Mouse (Mus musculus) left cerebral cortex, postnatal 14 days (tissue): ENCODE data around the gene Dlk2. TPM values are rescaled to one million over a fixed set of nuclear protein-coding genes. Genes with fewer than 3 reads are reported as not detected.

Source experiments
- DNase-seq, 2 experiments: peaks; one replicate each; pipeline ENCODE4 v3.0.0; 2021 to 2022; ENCODE audit warnings: low spot score in 2 of 2, mixed read lengths in 1 of 2
- intact Hi-C: fragments of 180-260 bp; cut with DNase I; formaldehyde crosslinking; loops from one replicate; pipeline ENCODE4 v1.15.1; 2025
- long read RNA-seq, 2 experiments: library from polyadenylated mRNA; stranded (forward); transcript quantifications; one replicate each; pipeline ENCODE4 v2.0.0; 2021
- total RNA-seq, 2 experiments: library from RNA; stranded (reverse); gene quantifications; 2 replicates each; pipeline ENCODE4 v1.2.3; 2021

Gene Dlk2
- 10 to 100 TPM; 61.2 to 65.1 TPM for total RNA-seq
- long read RNA-seq, experiment 1, transcript Dlk2-203 (6 exons, 1,528 nt): major isoform, 19 of 33 reads
- long read RNA-seq, experiment 1, partial matches to known transcripts: 3 of 33 reads
- long read RNA-seq, experiment 1, other reads (novel, unspliced or antisense): 9 of 33 reads
- long read RNA-seq, experiment 2, transcript Dlk2-203 (6 exons, 1,528 nt): major isoform, 14 of 38 reads
- long read RNA-seq, experiment 2, partial matches to known transcripts: 4 of 38 reads
- long read RNA-seq, experiment 2, other reads (novel, unspliced or antisense): 20 of 38 reads

DNA sequence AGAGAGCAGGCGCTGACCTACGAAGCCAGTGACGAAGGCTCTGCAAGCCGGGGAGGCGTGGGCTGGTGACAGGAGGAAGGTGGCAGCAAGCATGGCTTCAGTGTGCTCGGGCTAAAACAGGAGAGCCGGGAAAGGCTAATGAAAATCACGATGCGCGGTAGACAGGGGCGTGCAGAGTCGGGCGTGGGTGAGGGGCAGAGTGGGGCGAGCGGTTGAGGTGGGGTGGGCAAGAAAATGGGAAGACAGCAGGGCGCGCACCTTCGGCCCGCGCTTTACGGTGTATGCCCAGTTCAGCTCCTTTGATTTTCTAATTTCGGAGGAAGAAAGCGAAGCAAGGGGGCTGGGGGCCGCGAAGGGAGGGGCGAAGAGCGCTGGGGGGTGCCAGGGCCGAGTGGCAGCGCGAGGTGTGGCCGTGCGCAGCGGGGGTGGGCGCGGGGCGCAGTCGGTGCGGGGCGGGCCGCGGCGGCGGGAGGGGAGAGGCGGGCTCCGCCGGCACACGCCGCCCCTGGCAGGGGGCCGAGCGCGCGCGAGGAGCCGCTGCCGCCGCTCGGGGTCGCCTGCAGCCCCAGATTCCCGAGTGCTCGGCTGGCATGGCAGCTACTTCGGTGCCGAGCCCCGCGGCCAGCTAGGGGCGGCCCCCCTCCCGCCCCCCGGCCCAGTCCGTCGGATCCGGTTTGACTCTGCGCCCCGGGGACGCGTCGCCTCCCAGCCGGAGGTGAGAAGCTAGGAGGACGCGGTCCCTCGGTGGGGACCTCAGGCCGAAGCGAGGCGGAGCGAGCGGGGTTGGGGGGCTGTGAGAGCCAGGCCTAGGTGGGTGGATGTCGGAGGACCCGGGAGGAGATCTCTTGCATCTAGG is at the start of gene Dlk2:
Gene Dlk2 (plus strand): TSS at position 58 of the 856 bp plus-strand sequence.
- DNase-seq: peak; percentile 61 to 65
- intact Hi-C loops: loop anchor here (2.0 kb wide), 1 partner anchor 31 kb away; no protein-coding TSS in a partner anchor

DNA sequence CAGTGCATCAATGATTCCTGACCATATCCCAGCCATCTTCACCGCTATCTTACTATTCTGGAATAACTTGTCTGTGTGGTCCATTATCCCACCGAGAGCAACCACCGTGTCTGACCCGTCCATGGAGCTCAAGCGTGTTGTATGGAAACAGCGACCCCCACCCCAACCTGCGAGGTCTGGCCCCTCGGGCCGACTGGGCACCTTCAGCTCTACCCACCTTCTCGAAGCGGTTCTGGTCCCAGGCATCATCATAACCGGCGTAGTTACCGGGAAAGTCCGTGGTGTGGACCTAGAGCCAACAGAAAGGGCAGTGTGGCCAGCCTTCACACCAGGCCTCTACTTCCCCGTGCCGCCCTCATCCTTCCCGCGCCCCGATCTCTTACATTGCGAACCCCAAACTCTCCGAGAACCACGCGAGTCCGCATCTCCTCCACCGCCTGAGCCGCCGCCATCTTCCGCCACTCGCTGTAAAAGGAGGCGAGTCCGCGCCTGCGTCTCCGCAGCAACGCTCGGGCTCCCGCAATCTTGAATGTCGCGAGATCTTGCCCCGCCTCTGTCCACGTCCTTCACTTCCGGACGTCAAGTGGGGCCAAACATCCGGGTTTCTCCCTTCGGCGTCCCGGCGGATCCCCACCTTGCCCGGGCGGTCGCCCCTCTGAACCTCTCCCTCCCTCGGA is 49.6 kb upstream of the Dlk2 start, which contains the start of the genes Polr1c and Yipf3:
Gene Polr1c (minus strand): TSS at position 543 of the 677 bp plus-strand sequence.
Gene Yipf3 (plus strand): TSS at position 569 of the 677 bp plus-strand sequence.
- intact Hi-C loops: no loop called here
- DNase-seq: peak; percentile 95 to 96

- intact Hi-C loops: no loop called here
- DNase-seq: no peak
Measured at GRCm38 (mm10) chr17:46248189-46248522, 49.1 kb upstream of the Dlk2 start.

- intact Hi-C loops: no loop called here
- no peak for DNase-seq
Measured at GRCm38 (mm10) chr17:46251174-46251573, 46.0 kb upstream of the Dlk2 start.

DNA sequence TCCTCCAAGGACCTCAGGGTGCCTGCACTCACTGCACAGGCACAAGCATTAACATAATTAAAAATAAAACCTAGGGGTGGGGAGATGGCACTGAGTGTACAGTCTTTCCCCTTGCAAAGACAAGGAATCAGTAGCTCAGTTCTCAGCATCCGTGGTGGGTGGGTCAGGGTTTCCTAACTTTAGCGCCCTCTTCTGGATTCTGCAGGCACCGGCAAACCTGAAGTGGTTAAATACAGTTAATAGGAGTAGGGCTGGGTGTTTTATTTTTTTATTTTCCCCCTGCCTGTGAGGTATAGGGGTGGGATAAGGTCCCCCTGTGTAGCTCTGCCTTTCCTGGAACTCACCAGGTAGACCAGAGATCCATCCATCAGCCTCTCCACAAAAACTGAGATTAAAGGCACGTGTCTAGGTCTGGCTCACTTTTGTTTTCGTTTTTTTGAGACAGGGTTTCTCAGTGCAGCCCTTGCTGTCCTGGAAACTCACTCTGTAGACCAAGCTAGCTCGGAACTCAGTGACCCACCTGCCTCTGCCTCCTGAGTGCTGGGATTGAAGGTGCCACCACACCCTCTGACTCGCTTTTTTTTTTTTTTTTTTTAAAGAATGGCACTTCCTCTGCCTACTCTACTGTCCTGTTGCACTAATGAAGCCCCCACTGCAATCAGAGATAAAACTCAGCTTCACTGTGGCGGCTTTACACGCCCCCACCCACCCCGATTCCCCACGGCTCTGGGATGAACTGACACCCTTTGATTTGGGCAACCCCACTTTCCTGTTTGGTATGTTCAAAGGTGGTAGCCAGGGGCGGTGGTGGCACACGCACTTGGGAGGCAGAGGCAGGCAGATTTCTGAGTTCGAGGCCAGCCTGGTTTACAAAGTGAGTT is 44.4 kb upstream of the Dlk2 start:
- DNase-seq: peak; percentile 58 to 85
- intact Hi-C loops: no loop called here

DNA sequence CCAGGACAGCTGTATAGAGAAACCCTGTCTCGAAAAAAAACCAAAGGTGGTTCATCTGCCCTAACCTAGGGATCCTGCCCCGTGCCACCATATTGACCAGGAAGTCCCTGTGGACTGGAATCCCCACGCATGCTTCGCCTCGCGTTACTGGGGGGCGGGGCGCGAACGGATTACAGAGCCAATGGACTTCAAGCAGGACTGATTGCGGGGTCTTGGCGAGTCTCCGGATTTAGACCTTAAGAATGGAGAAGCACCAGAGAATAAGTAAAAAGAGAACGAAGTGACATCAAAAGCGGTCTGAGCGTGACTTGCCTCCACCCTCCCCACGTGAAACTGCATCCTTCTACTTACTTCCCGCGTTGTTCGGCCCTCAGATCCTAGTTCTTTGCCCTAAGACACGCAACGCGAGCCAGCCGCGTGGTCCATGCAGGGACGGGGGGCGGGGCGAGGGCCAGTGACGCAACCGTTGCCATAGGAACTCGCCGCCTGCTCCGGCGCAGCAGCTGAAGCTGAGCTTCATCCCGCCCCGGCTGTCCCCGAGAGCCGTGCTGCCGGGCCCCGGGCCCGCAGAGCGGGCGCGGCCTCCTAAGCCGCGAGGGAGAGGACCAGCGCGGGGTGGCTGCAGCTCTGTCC is 43.7 kb upstream of the Dlk2 start, which contains the start of gene Lrrc73:
Gene Lrrc73 (plus strand): TSS at position 80 of the 633 bp plus-strand sequence.
- intact Hi-C loops: no loop called here

DNA sequence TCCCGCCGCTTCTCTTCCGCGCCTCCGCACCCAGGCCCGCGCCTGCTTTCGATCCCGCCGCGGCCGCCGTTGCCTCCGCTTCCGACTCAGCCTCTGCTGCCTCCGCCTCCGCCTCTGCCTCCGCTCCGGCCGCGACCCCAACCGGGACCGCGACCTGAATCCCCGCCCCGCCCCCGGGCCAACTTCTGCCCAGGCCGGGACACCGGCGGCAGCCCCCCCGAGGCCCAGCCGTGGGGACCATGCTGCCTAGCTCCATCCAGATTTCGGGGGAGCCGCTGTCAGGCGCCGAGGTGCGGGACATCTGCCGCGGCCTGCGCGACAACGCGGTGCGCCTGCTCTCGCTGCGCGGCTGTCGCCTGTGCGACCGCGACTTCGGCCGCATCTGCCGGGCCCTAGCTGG is 43.1 kb upstream of the Dlk2 start:
- intact Hi-C loops: no loop called here
- DNase-seq: peak in 1 of 2 experiments; percentile 46

More for the DNA sequence above, 43.7 kb upstream of the Dlk2 start, which contains the start of gene Lrrc73:
- peak; percentile 94 to 96 for DNase-seq

DNA sequence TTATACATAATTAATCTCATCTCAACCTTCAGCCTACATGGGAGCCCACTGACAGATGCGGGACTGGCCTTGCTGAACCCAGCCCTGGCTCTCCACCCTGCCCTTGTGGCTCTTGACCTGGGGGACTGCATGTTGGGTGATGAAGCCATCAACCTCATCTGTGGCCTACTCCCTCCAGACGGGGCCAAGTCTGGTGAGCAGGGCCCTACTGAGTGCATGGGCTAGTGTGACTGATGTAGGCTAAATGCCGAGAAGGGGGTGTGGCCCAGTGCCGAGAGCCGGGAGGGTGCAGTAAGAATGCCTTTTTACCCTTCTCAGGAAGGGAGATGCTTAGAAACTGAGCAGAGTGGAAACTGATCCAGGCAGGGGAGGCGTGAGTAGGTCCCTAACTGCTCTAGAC is 42.1 kb upstream of the Dlk2 start:
- intact Hi-C loops: no loop called here
- DNase-seq: no peak

DNA sequence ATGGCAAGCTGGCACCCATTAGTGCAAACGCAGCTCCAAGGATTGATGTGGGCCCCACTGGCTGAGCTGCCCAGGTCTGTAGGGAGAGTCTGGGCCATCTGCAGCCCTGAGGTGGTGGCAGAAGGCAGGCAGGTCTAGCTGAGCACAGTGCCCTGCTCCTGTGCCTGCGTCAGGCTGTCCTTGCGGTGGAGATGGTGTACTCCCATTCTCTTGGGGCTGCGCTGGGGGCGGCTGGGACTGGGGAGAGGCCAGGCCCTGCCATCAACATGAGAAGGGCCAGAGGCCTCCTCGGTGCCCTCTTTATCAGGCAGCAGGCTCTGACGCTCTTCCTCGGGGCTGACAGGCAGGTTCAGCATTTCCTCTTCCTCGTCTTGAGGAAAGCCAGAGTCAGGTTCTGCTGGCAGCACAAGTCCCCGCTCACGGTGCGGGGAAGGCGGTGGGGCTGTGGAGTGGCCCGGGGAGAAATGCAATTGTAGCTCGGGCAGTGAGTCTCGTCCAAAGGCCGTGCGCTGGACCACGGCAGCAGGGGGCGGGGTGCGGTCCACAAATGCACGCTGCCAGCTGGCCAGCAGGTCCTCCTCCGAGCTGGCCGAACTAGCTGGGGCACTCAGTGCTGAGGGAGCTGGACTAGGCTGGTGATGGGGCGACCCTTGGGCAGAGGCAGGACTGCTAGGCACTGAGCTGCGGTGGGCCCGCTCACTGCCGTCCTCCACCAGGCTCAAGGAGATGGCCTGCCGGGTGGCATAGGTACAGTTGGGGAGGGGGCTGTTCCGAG is 38.8 kb upstream of the Dlk2 start:
- intact Hi-C loops: no loop called here
- DNase-seq: no peak

DNA sequence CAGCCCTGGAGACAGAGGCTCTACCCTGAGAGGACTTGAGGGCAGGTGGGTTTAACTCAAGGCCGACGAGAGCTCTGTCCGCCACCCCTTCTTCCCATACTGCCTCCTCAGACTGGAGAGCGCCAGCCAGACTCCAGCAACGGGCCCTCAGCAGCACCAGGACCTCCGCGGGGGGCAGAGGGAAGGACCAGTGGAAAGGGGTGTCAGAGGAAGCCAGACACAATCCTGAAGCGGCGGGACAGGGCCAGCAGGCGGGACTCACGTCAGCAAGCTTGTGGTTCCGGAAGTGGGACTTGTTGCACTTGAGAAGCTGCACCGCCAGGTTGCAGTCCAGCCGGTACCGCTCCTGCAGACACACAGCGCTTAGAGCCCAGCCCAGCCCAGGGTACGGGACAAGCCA is 37.5 kb upstream of the Dlk2 start:
- intact Hi-C loops: no loop called here

GRCm38 (mm10) chr17:46262201-46262694 is 35.0 kb upstream of the Dlk2 start:
- DNase-seq: no peak
- intact Hi-C loops: no loop called here

More for the DNA sequence above, 37.5 kb upstream of the Dlk2 start:
- no peak for DNase-seq

DNA sequence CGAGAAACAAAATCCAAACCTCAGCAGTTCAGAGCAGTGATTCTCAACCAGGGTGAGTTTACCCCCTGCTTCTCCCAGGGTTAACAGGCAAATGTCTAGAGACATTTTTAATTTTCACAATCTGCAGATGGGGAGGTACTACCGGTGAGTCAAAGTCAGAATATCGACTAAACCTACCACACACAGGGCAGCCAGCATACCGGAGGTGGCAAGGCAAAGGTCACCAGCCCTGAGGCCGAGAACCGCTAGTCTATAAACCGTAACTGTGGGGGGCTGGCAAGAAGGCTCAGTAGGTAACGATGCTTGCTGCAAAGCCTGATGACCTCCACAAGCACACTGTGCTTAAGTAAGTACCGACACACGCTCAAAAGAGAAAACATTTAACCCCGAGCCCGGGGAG is 31.7 kb upstream of the Dlk2 start:
- intact Hi-C loops: loop anchor here (5.0 kb wide), 1 partner anchor 122 kb away; no protein-coding TSS in a partner anchor
- DNase-seq: no peak

DNA sequence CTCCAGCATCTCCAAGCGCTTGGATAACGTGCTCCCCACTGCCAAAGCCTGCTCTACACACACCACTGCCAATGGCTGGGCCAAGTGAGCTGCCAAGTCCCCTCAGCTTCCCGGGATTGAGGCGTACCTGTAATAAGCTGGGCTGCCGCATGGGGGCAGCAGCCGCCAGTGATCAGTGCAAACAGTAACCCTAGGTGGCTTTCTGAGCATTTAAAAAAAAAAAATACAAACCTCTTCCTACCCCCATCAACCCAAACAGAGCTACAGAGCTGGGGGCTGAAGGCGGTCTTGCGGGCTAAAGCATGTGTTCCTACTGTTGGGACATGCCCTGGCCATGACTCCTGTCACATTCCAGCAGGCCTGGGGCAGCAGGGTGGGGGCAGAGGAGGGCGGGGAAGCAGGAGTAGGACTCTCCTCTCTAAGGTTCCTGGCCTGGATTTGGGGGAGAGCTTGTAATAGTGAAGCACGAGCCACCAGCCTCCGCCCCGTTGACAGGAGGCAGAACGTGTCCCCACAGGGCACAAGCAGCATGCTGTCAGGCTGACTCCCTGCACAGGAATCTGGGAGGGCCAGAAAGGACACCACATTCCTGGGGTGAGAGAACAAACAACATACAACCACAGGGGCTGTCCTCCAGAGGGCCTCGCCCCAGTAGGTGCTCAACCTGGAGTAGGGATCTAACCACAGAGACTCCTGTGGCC is 31.2 kb upstream of the Dlk2 start:
- intact Hi-C loops: loop anchor here (2.0 to 5.0 kb wide), 2 partner anchors 33 to 121 kb away; no protein-coding TSS in a partner anchor
- DNase-seq: peak; percentile 88 to 89

- DNase-seq: no peak
- intact Hi-C loops: loop anchor here (2.0 to 5.0 kb wide), 2 partner anchors 32 to 120 kb away; no protein-coding TSS in a partner anchor
Measured at GRCm38 (mm10) chr17:46266986-46267385, 30.2 kb upstream of the Dlk2 start.

- intact Hi-C loops: loop anchor here (2.0 to 5.0 kb wide), 2 partner anchors 31 to 120 kb away; no protein-coding TSS in a partner anchor
- no peak for DNase-seq
Measured at GRCm38 (mm10) chr17:46267511-46267910, 29.7 kb upstream of the Dlk2 start.

DNA sequence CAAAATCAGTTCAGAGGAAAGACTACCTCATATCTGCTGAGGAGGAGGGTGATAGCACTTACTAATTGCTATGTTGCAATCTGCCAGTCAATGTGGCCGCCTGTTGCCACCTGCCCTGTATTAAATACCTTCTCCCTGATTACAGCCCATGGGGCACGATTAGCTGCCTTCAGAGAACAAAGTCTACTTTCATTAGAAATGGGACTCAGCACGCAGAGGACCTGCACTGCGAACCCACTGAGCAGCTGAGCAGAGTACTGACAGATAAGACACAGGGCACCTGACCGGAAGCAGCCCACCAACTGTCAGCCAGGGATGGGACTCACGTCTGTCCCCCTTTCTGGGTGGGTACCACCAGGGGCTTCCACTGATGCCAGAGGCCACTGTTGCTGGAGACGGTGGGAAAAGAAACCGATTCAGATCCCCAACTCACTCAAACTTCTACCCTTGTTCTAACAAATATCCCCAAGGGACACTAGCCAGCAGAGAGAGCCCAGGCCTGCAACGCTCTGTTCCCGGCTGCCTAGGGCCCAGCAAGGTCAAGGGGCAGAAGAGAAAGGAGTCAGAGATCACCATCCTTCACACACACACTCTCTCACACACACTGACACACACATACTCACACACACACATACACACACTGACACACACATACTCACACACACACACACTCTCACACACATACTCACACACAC is 29.0 kb upstream of the Dlk2 start:
- no peak for DNase-seq
- intact Hi-C loops: loop anchor here (5.0 kb wide), 1 partner anchor 119 kb away; no protein-coding TSS in a partner anchor
